Mouse (Mus musculus): ENCODE data around the gene Hectd4. TPM values are rescaled to one million over a fixed set of nuclear protein-coding genes. Genes with fewer than 3 reads are reported as not detected.
"Not testable (repeated sequence)": the region's sequence is repeated elsewhere in the genome, so short reads cannot be mapped to it uniquely, and the experiment has no call there.

Hectd4 gene
- polyA plus RNA-seq, 1 experiment, result 61.5 TPM

- no peaks in the 10 kb centered on the region for H3K4me1 ChIP-seq (replicated peaks; ENCODE audit: control insufficient read depth, insufficient read depth, low read length)
- 99% methylated on average over 6 of the region's 6 CpGs for WGBS
- H3K27me3 ChIP-seq (ENCODE audit: control insufficient read depth, insufficient read depth, low read length), result no peaks in the 10 kb centered on the region
- peaks cover 53% of the 10 kb centered on the region for H3K36me3 ChIP-seq (ENCODE audit: control insufficient read depth, insufficient read depth, low read length)
- no peak overlapping the region for H3K27ac ChIP-seq (ENCODE audit: control insufficient read depth, insufficient read depth, low read length)
- TF ChIP-seq POLR2A (IDR thresholded peaks at IDR 0.05; ENCODE audit: control insufficient read depth, extremely low read depth, insufficient read depth, low read length, poor library complexity) (no peak), CTCF (IDR thresholded peaks at IDR 0.05; ENCODE audit: borderline replicate concordance, control insufficient read depth, extremely low read depth, insufficient read depth, low read length, poor library complexity) (no peak)
- no peak for DNase-seq
- H3K4me3 ChIP-seq (ENCODE audit: control insufficient read depth, insufficient read depth, low read length), result no peak overlapping the region
Observed at GRCm38 (mm10) chr5:121212108-121212507, 7.9 kb upstream of the Hectd4 start.

DNA sequence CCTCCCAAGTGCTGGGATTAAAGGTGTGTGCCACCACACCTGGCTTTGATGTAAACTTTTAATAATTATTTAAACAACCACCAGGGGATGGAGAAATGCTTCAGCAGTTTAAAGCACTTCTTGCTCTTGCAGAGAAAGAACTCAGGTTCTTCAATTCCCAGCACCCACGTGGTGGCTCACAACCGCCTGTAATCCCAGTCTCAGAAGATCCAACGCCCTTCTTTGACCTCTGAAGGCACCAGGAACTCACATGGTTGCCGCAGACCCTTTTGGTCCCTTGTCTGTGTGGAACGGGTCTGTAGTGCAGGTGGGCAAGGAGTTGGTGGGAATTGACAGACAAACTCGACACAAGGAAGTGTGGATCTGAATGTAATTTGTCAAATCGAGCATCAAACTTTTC is 5.3 kb upstream of the Hectd4 start:
- no peak for DNase-seq
- no peak overlapping the region for H3K27ac ChIP-seq (ENCODE audit: control insufficient read depth, insufficient read depth, low read length)
- H3K27me3 ChIP-seq (ENCODE audit: control insufficient read depth, insufficient read depth, low read length), result no peaks in the 10 kb centered on the region
- no peak for TF ChIP-seq CTCF (IDR thresholded peaks at IDR 0.05; ENCODE audit: borderline replicate concordance, control insufficient read depth, extremely low read depth, insufficient read depth, low read length, poor library complexity)
- no peak for TF ChIP-seq POLR2A (IDR thresholded peaks at IDR 0.05; ENCODE audit: control insufficient read depth, extremely low read depth, insufficient read depth, low read length, poor library complexity)
- 47% methylated on average over 7 of the region's 7 CpGs for WGBS
- no peaks in the 10 kb centered on the region for H3K4me1 ChIP-seq (replicated peaks; ENCODE audit: control insufficient read depth, insufficient read depth, low read length)
- H3K36me3 ChIP-seq (ENCODE audit: control insufficient read depth, insufficient read depth, low read length), result peaks cover 27% of the 10 kb centered on the region
- no peak overlapping the region for H3K4me3 ChIP-seq (ENCODE audit: control insufficient read depth, insufficient read depth, low read length)

DNA sequence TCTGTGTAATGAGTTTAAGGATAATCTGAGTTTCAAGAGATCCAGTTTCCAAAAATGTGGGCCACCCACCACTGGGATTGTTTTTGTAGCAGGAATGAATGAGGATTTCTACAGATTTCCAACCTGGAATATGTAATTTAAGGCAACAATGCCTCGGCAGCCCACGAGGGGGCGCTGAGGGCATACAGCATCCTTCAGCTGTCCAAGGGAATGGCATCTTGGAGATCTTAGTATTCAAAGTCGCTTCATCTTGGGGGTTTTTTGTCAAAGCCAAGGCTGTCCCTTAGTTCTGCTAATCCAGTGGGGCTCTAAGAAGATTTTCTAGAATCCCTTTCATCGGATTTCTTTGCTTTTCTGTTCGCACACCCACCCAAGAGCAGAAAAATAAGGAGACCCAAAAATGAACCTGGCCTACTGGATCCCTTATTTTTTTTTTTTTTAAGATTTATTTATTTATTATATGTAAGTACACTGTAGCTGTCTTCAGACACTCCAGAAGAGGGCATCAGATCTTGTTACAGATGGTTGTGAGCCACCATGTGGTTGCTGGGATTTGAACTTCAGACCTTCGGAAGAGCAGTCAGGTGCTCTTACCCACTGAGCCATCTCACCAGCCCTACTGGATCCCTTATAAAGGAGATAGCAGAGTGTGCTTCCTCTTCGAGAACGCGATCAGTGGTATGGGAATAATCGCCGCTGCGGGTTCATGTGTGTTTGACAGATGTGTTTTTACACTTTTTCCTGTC is 4.5 kb upstream of the Hectd4 start:
- 56% methylated on average over 13 of the region's 13 CpGs for WGBS
- peak; percentile 46 for DNase-seq

DNA sequence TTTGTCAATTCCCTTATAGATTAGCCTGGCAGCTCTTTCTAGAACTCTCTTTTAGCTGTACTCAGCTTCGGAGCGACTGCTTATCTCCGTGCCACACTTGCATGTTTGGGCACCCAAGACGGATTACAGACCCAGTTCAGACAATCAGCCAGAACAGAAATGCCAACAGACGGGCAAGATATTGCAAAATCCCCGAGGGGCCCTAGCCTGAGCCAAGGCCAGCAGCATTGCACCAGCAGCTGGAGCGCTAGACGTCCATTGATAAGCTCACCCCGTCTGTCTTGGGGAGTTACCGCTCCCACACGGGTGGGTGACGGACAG is 3.9 kb upstream of the Hectd4 start:
- no peak for TF ChIP-seq POLR2A (IDR thresholded peaks at IDR 0.05; ENCODE audit: control insufficient read depth, extremely low read depth, insufficient read depth, low read length, poor library complexity)
- no peak for TF ChIP-seq CTCF (IDR thresholded peaks at IDR 0.05; ENCODE audit: borderline replicate concordance, control insufficient read depth, extremely low read depth, insufficient read depth, low read length, poor library complexity)
- no peak for DNase-seq
- Histone ChIP-seq H3K4me3 (ENCODE audit: control insufficient read depth, insufficient read depth, low read length) (no peak overlapping the region), H3K27me3 (ENCODE audit: control insufficient read depth, insufficient read depth, low read length) (no peaks in the 10 kb centered on the region), H3K36me3 (ENCODE audit: control insufficient read depth, insufficient read depth, low read length) (peaks cover 13% of the 10 kb centered on the region), H3K27ac (ENCODE audit: control insufficient read depth, insufficient read depth, low read length) (no peak overlapping the region), H3K4me1 (replicated peaks; ENCODE audit: control insufficient read depth, insufficient read depth, low read length) (peaks cover 2% of the 10 kb centered on the region; the same call in 1 of the 2 replicates)
- WGBS, result 90% methylated on average over 12 of the region's 12 CpGs

More for the DNA sequence above, 4.5 kb upstream of the Hectd4 start:
- TF ChIP-seq POLR2A (IDR thresholded peaks at IDR 0.05; ENCODE audit: control insufficient read depth, extremely low read depth, insufficient read depth, low read length, poor library complexity) (no peak), CTCF (IDR thresholded peaks at IDR 0.05; ENCODE audit: borderline replicate concordance, control insufficient read depth, extremely low read depth, insufficient read depth, low read length, poor library complexity) (peak; percentile 76; the same call in 1 of the 2 replicates)
- Histone ChIP-seq H3K4me3 (ENCODE audit: control insufficient read depth, insufficient read depth, low read length) (no peak overlapping the region), H3K4me1 (replicated peaks; ENCODE audit: control insufficient read depth, insufficient read depth, low read length) (peaks cover 2% of the 10 kb centered on the region; the same call in 1 of the 2 replicates), H3K27ac (ENCODE audit: control insufficient read depth, insufficient read depth, low read length) (no peak overlapping the region), H3K27me3 (ENCODE audit: control insufficient read depth, insufficient read depth, low read length) (no peaks in the 10 kb centered on the region), H3K36me3 (ENCODE audit: control insufficient read depth, insufficient read depth, low read length) (peaks cover 18% of the 10 kb centered on the region)

- 96% methylated on average over 9 of the region's 9 CpGs for WGBS
- not testable (repeated sequence) for H3K27me3 ChIP-seq (ENCODE audit: control insufficient read depth, insufficient read depth, low read length); H3K4me1 ChIP-seq (replicated peaks; ENCODE audit: control insufficient read depth, insufficient read depth, low read length); H3K36me3 ChIP-seq (ENCODE audit: control insufficient read depth, insufficient read depth, low read length); H3K4me3 ChIP-seq (ENCODE audit: control insufficient read depth, insufficient read depth, low read length); DNase-seq; H3K27ac ChIP-seq (ENCODE audit: control insufficient read depth, insufficient read depth, low read length)
Observed at GRCm38 (mm10) chr5:121216584-121217312, 3.3 kb upstream of the Hectd4 start.

DNA sequence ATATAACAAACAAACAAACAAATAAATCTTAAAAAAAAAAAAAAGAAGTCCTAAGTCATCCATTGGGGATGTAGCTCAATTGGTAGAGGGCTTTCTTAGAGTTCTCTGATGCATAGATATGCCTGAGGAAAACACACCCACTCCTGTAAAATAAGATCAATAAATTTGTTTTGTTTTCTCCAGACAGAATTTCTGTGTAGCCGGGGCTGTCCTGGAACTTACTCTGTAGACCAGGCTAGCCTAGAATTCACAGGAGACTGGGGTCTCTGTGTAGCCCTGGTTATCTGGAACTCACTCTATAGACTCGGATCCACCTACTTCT is 2.7 kb upstream of the Hectd4 start:
- Histone ChIP-seq H3K27ac (ENCODE audit: control insufficient read depth, insufficient read depth, low read length) (no peak overlapping the region), H3K27me3 (ENCODE audit: control insufficient read depth, insufficient read depth, low read length) (no peaks in the 10 kb centered on the region), H3K4me1 (replicated peaks; ENCODE audit: control insufficient read depth, insufficient read depth, low read length) (peaks cover 7% of the 10 kb centered on the region), H3K36me3 (ENCODE audit: control insufficient read depth, insufficient read depth, low read length) (peaks cover 1% of the 10 kb centered on the region), H3K4me3 (ENCODE audit: control insufficient read depth, insufficient read depth, low read length) (no peak overlapping the region)
- TF ChIP-seq CTCF (IDR thresholded peaks at IDR 0.05; ENCODE audit: borderline replicate concordance, control insufficient read depth, extremely low read depth, insufficient read depth, low read length, poor library complexity), result no peak
- no peak for TF ChIP-seq POLR2A (IDR thresholded peaks at IDR 0.05; ENCODE audit: control insufficient read depth, extremely low read depth, insufficient read depth, low read length, poor library complexity)
- no peak for DNase-seq
- WGBS, result 95% methylated on average over 2 of the region's 2 CpGs

Data from thymus, adult 2 months (tissue).